Mouse (Mus musculus): ENCODE measurements at regions not wholly inside any gene's neighbourhood (a gene's known extent, or its start where the extent isn't known, plus 50 kb on each side); places are given as distances from the start of the nearest gene placed in this dataset.

GRCm38 (mm10) chr12:11906588-11906987 is 355.4 kb upstream of the Fam49a start:
- TF ChIP-seq CTCF (IDR thresholded peaks at IDR 0.05), result no peak
- no peak for TF ChIP-seq EP300 (IDR thresholded peaks at IDR 0.05)

Measured in lung, postnatal 0 days (tissue).